Mouse (Mus musculus) myocyte (in vitro differentiated cells): Measurements from ENCODE around the gene Poldip2. TPM values are rescaled to one million over a fixed set of nuclear protein-coding genes. Genes with fewer than 3 reads are reported as not detected.

ENCODE experiments used
- H3K27me3 ChIP-seq: one replicate; pipeline ENCODE4 v1.6.1; 2011; ENCODE audit not compliant: control insufficient read depth, insufficient read depth, insufficient read length
- H3K36me3 ChIP-seq: one replicate; pipeline ENCODE4 v1.6.1; 2011; ENCODE audit not compliant: control insufficient read depth, insufficient read depth
- H3K4me2 ChIP-seq: one replicate; pipeline ENCODE4 v1.6.1; 2011; ENCODE audit warnings: low read depth, control low read depth
- H3K4me3 ChIP-seq: one replicate; pipeline ENCODE4 v1.5.1; 2011; ENCODE audit warnings: mild to moderate bottlenecking, control low read depth, moderate library complexity
- H3K79me2 ChIP-seq: one replicate; pipeline ENCODE4 v1.6.1; 2011; ENCODE audit not compliant: control insufficient read depth, insufficient read depth
- H3ac ChIP-seq: one replicate; pipeline ENCODE4 v1.6.1; 2011; ENCODE audit not compliant: control insufficient read depth, insufficient read length
- CEBPB ChIP-seq: IDR thresholded peaks from 2 replicates; pipeline ENCODE4 v1.6.1; 2011; ENCODE audit warnings: mild to moderate bottlenecking, moderate library complexity; ENCODE audit not compliant: poor library complexity, insufficient read depth, severe bottlenecking
- E2F4 ChIP-seq: IDR thresholded peaks from one replicate; pipeline ENCODE4 v1.6.1; 2011; ENCODE audit warnings: mild to moderate bottlenecking, control low read depth, moderate library complexity; ENCODE audit not compliant: insufficient read depth
- MAX ChIP-seq: IDR thresholded peaks from one replicate; pipeline ENCODE4 v1.6.1; 2011; ENCODE audit warnings: low read depth, mild to moderate bottlenecking, control low read depth
- MYOD1 ChIP-seq, 3 experiments: IDR thresholded peaks; one replicate each; pipeline ENCODE4 v1.6.1; 2011; ENCODE audit warnings: control low read depth in 2 of 3, low read depth in 2 of 3, mild to moderate bottlenecking in 2 of 3, moderate library complexity in 1 of 3; ENCODE audit not compliant: insufficient read length in 2 of 3, control insufficient read depth in 1 of 3
- MYOG ChIP-seq, 3 experiments: IDR thresholded peaks; one replicate each; pipeline ENCODE4 v1.6.1; 2011; ENCODE audit warnings: control low read depth in 2 of 3, low read depth in 2 of 3, mild to moderate bottlenecking in 2 of 3; ENCODE audit not compliant: insufficient read length in 2 of 3, control insufficient read depth in 1 of 3, insufficient read depth in 1 of 3
- POLR2A ChIP-seq: IDR thresholded peaks from one replicate; pipeline ENCODE4 v1.6.1; 2011; ENCODE audit warnings: low read depth, mild to moderate bottlenecking, control low read depth, moderate library complexity; ENCODE audit not compliant: insufficient read length
- POLR2AphosphoS2 ChIP-seq: IDR thresholded peaks from one replicate; pipeline ENCODE4 v1.6.1; 2011; ENCODE audit warnings: low read depth, control low read depth; ENCODE audit not compliant: insufficient read length
- REST ChIP-seq: IDR thresholded peaks from one replicate; pipeline ENCODE4 v1.6.1; 2011; ENCODE audit warnings: mild to moderate bottlenecking, control low read depth, moderate library complexity; ENCODE audit not compliant: insufficient read depth, insufficient read length
- SRF ChIP-seq: IDR thresholded peaks from one replicate; pipeline ENCODE4 v1.6.1; 2011; ENCODE audit warnings: low read depth; ENCODE audit not compliant: control insufficient read depth, insufficient read length
- TCF12 ChIP-seq: IDR thresholded peaks from one replicate; pipeline ENCODE4 v1.6.1; 2011; ENCODE audit warnings: mild to moderate bottlenecking, control low read depth; ENCODE audit not compliant: poor library complexity, insufficient read depth, severe bottlenecking
- TCF3 ChIP-seq: IDR thresholded peaks from one replicate; pipeline ENCODE4 v1.6.1; 2011; ENCODE audit warnings: low read depth, control low read depth; ENCODE audit not compliant: insufficient read length
- USF1 ChIP-seq: IDR thresholded peaks from one replicate; pipeline ENCODE4 v1.6.1; 2011; ENCODE audit warnings: low read depth, mild to moderate bottlenecking, control low read depth, moderate library complexity
- polyA plus RNA-seq: library from polyadenylated mRNA; unstranded; fragments of >200 nt; fragmentation: generic; extraction: Trizol; gene quantifications from one replicate; pipeline ENCODE4 v1.2.1, GENCODE M21; 2012; ENCODE audit warnings: missing spikeins

Gene Poldip2
- polyA plus RNA-seq, 1 experiment = 103 TPM

DNA sequence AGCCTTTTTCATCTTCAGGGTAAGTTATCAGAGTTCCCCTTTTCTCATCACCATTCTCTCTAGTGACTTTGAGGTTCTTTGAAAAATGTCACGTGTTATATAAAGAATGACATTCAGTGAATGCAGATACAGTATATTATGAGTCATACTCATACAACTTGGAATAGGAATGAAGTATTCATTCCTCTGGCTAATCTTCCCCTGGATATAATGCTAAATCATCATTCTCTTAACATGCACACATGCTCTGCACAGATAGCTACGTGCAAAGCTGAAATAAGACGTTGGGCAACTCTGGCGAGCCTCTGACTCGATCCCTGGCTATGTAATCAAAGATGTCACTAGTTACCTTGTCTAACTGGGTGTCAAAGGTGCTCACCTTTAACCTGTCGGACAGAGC lies 59.9 kb downstream of the Poldip2 start:
- Histone ChIP-seq H3K4me3 (no peak overlapping the region), H3K4me2 (no peak overlapping the region), H3ac (no peak overlapping the region), H3K36me3 (peaks cover 26% of the 10 kb centered on the region), H3K27me3 (no peaks in the 10 kb centered on the region), H3K79me2 (no peaks in the 10 kb centered on the region)
- TF ChIP-seq CEBPB = no peak
- no peak for TF ChIP-seq SRF
- no peak for TF ChIP-seq MYOG (IDR thresholded peaks at IDR 0.05; ENCODE audit: control insufficient read depth in 1 of 3, insufficient read depth in 1 of 3, insufficient read length in 2 of 3, low read depth in 2 of 3)
- no peak for TF ChIP-seq TCF3
- TF ChIP-seq POLR2A = no peak
- TF ChIP-seq POLR2AphosphoS2 = no peak
- no peak for TF ChIP-seq MYOD1 (IDR thresholded peaks at IDR 0.05; ENCODE audit: control insufficient read depth in 1 of 3, insufficient read length in 2 of 3, low read depth in 2 of 3)
- TF ChIP-seq MAX = no peak
- no peak for TF ChIP-seq TCF12
- TF ChIP-seq REST = no peak
- TF ChIP-seq E2F4 = no peak
- no peak for TF ChIP-seq USF1

Other genes with a start within 250 kb of the Poldip2 start
- 0.20 TPM for gene BC030499, start 221.4 kb upstream of the Poldip2 start, polyA plus RNA-seq
- gene Spag5, start 210.7 kb upstream of the Poldip2 start, polyA plus RNA-seq = 19.2 TPM
- 1.7 TPM for gene Aldoc, start 189.2 kb upstream of the Poldip2 start, polyA plus RNA-seq
- 50.2 TPM for gene Pigs, start 183.8 kb upstream of the Poldip2 start, polyA plus RNA-seq
- 24.8 TPM for gene Unc119, start 168.7 kb upstream of the Poldip2 start, polyA plus RNA-seq
- gene Foxn1, start 125.6 kb upstream of the Poldip2 start, polyA plus RNA-seq = 0.01 TPM
- 0.01 TPM for gene Slc13a2, start 90.0 kb upstream of the Poldip2 start, polyA plus RNA-seq
- 7.5 TPM for gene Slc46a1, start 46.5 kb upstream of the Poldip2 start, polyA plus RNA-seq
- gene Sarm1, start 14.4 kb upstream of the Poldip2 start, polyA plus RNA-seq = 0.17 TPM
- gene Vtn, start 13.1 kb upstream of the Poldip2 start, polyA plus RNA-seq = not detected
- gene Sebox, start 8.7 kb upstream of the Poldip2 start, polyA plus RNA-seq = not detected
- gene Tmem199, start within 50 bp of the Poldip2 start, polyA plus RNA-seq = 35.0 TPM
- gene Tnfaip1, start 24.1 kb downstream of the Poldip2 start, polyA plus RNA-seq = 59.3 TPM
- 53.9 TPM for gene Ift20, start 24.2 kb downstream of the Poldip2 start, polyA plus RNA-seq
- 125 TPM for gene Tmem97, start 38.6 kb downstream of the Poldip2 start, polyA plus RNA-seq
- gene Nlk, start 185.2 kb downstream of the Poldip2 start, polyA plus RNA-seq = 5.0 TPM
- 32.8 TPM for gene Ccnq, start 239.5 kb downstream of the Poldip2 start, polyA plus RNA-seq